Mouse (Mus musculus) left cerebral cortex, adult 9 months (tissue): ENCODE measurements around the gene Leng9.
A peak's percentile ranks its signal among the peaks of the same experiment; 100 is the strongest.

Source experiments
- DNase-seq, 2 experiments: peaks; one replicate each; pipeline ENCODE4 v3.0.0; 2022; ENCODE audit warnings: low spot score in 2 of 2

Leng9 gene

GRCm38 (mm10) chr7:4144766-4145551 is 5.2 kb downstream of the Leng9 start:
- DNase-seq = peak in 1 of 2 experiments; percentile 7

GRCm38 (mm10) chr7:4144046-4144445 is 6.1 kb downstream of the Leng9 start:
- peak in 1 of 2 experiments; percentile 1 for DNase-seq

DNA sequence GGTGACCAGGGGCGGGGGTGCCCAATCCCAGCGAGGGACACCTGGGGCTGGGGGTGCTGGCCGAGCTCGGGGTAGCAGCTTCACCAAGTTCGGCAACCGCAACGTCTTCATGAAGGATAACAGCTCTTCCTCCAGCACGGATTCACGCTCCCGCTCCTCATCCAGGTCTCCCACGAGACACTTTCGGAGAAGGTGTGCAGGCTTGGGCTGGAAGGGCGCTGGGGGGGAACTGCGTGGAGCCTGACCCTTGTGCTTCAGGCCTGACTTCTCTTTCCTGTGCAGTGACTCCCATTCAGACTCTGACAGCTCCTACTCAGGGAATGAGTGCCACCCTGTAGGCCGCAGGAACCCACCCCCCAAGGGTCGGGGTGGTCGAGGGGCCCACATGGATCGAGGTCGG is 6.7 kb downstream of the Leng9 start:
- peak in 1 of 2 experiments; percentile 2 for DNase-seq

DNA sequence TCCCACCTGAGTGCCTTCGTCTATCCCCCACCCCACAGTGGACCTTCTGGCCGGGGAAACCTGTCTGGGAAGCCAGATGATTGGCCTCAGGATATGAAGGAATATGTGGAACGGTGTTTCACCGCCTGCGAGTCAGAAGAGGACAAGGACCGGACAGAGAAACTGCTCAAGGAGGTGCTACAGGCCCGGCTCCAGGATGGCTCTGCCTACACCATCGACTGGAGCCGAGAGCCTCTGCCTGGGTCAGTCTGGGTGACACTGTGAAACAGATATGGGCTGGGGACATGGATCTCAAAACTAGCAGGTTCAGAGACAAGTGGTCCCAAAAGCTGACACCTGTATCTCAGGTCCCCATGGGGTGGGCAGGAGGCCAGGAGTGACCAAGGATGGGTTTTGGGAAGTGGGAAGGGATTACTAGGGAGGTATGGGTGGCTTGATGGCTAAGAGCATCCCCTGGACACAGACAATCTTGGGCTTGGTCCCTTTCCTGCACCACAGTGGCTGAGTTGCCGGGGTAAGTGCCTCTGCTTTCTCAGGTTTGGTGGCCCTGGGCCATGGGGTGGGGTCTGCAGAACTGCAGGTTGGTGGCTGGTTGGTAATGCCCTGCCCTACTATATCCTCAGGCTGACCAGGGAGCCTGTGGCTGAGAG is 7.3 kb downstream of the Leng9 start:
- DNase-seq = no peak

GRCm38 (mm10) chr7:4141648-4142325 is 8.4 kb downstream of the Leng9 start:
- peak in 1 of 2 experiments; percentile 1 for DNase-seq

- DNase-seq = peak in 1 of 2 experiments; percentile 1
Measured at GRCm38 (mm10) chr7:4139391-4139790, 10.8 kb downstream of the Leng9 start.

DNA sequence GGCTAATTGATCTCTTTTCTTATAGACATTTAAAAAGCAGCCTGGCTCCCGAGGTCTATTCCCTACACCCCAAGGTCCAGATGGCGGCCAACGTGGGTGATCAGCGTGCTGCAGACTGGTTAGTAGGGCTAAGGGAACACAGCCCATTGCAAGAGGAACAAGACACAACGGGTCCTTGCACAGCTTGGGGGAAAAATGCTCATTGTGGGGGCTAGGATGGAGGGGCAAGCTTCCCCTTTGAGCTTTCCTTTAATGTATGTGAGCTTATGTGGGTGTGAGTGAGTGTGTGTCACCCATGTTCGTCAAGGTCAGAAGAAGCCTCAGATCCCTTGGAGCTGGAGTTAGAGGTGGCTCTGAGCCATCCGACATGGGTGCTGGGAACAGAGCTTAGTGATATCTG is 11.5 kb downstream of the Leng9 start:
- DNase-seq = no peak

DNA sequence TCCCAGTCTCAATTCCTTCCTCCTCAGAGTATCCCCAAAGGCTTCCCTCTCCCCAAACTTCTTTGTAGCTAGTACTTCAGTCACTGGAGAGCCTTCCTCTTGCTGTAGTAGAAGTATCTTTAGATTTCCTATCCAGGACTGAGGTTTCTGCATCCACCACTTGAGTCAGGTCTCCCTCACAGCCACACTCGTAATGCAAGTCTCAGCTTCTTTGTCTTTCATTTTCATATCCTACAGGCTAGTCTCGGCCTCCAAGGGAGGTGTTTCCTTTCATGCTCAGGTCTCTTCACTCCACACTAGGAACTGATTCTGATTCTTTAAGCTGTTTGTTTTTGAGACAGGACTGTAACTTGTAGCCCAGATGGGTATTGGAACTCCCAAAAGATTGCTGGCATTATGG is 12.0 kb downstream of the Leng9 start:
- no peak for DNase-seq

DNA sequence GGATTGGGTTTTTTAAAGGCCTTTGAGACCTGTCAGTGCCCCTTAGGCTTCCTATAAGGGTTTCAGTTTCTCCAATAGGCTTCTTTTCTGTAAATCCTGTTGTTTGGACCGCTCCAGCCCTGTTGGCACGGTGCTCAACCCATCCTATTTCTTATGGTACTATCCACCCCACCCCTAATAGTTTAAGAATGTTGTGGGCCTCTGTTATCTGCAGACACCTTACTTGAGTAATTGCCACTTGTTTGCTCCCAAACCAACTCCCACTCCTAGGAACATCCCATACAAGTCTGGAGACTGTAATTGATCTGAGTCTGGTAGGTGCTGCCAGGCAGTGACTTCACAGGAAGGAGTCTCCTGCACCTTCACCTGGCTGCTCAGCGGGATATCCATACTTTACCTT is 12.4 kb downstream of the Leng9 start:
- DNase-seq = no peak

DNA sequence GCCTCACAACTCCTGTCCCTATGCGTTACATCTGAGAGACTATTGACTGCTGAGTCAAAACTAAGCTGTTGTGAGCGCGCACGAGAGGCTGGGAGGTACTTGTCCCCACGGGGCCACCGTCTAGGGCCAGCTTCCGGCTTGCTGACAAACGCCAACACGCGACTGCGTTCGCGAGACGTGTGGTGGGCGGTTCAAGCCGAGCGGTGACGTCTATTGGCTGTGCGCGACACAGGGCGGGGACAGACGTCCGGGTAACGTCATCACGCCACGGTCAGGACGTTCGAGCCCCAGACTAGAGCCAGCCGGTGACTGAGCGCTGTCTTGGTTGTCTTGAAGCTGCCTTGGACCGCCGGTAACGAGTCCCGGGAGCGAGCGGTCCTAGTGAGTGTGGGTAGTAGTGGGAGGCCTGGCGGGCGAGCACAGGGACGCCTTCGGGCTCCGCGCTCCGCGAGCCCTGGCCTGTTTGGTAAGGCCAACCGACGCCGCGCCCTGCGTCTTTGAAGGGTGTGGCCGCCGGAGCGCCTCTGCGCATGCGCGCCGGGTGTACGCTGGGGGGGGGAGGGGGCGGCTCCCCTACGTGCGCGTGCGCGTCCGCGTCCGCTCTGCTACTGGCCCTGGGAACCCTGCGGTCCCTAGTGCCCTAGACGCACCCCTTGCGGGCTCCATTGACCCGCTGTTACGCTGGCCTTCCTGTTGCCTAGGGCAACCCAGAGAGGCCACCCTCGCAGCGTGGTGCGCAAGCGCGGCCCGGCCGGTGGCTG is 13.2 kb downstream of the Leng9 start, which contains the start of gene Leng8:
TSS of gene Leng8 (plus strand) at position 269 of the 761 bp plus-strand sequence.
- peak; percentile 99 for DNase-seq

DNA sequence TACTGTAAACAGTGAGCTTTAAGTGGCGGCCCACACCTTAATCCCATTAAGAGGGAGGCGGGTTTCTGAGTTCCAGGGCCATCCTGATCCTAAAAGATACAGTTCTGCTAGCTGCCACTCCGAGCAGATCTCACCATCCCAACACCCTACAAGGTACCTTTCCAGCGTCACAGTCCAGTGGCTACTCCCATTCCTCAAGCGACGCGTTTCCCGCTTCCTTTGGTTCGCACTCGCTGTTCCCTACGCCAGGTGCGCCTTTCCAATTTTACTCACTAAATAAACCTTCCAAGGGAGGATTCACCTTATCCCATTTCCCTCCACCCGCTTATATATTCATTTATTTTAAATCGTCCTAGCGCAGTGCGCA is 13.8 kb downstream of the Leng9 start:
- no peak for DNase-seq

DNA sequence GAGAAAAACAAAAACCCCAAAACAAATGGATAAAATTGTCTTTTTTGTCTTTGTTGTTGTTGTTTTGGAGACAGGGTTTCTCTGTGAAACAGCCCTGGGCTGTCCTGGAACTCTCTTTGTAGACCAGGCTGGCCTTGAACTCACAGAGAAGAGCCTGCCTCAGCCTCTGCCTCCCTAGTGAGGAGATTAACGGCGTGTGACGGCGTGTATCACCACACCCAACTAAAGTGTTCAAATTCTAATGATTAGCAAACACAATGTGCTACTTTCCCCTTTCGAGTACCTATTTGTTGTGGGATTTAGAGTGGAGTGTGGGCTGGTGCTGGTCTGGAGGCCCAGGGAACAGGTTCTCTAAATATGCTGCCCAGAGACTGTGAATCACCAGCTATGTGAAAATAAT is 15.3 kb downstream of the Leng9 start:
- peak in 1 of 2 experiments; percentile 1 for DNase-seq

DNA sequence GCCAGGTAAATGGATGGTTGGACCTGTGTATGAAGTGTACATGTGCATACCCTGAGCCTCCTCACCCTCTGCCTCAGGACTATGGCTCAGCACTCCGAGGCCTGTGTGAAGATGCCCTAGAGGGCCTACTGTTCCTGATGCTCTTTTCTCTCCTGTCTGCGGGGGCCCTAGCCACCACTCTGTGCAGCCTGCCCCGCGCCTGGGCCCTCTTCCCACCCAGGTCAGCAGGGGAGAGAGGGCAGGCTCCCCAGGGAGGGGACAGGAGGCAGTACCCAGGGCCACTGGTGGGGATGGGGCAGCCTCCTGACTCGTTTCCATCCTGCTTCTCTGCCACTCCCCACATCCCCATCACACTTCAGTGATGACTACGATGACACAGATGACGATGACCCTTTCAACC is 17.2 kb downstream of the Leng9 start:
- no peak for DNase-seq

DNA sequence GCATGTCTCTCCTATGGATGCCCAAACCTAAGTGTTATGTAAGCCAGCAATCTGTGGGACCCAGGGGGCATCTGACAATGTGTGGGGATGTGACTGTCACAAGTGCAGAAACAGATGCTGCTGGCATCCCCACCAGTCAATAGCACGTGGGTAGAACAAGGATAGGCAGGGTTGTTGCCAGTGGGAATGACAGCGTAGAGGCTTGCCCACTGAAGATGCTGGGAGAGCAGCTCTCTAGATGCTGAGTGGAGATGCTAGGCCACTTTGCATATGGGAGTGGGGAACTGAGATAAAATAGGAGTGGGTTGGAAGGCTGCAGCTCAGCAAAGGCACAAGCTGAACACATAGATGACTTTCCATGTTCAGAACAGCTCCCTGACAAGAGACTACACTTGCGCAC is 17.6 kb downstream of the Leng9 start:
- DNase-seq = peak in 1 of 2 experiments; percentile 74

- DNase-seq = no peak
Measured at GRCm38 (mm10) chr7:4131964-4132363, 18.2 kb downstream of the Leng9 start.

DNA sequence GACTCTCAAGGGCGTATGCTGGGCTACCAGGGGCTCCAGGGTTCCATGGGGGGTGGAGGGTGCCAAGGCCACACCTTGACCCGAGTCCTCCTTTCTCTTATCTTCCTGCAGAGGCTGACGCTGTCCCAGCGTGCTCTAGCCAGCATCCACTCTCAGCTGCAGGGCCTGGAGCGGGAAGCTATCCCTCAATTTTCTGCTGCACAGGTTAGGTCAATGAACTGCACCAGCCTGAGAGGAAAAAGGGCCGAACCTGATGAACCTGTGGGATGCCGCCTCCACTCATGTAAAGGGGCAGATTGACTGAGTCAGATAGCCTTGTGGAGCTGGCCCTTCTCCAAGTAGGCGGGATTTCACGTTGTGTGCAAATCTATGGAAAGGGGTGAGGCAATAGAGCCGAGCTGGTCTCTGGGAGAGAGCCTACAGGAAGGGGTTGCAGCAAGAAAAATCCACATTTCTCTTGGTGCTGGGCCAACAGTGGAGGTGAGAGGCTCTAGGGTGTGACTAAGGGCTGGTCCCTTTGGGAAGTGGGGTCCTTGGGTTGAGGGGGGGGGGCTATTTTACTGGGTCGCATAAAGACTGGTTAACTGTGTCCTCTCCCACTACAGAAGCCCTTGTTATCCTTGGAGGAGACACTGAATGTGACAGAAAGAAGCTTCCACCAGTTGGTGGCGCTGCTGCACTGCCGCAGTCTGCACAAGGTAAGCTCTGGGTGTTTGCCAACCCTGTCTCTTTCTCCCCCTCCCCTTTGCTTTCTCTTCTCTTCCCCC is 19.3 kb downstream of the Leng9 start:
- DNase-seq = peak in 1 of 2 experiments; percentile 86

GRCm38 (mm10) chr7:4128860-4129259 is 21.3 kb downstream of the Leng9 start:
- no peak for DNase-seq

GRCm38 (mm10) chr7:4127894-4128293 is 22.3 kb downstream of the Leng9 start:
- no peak for DNase-seq

DNA sequence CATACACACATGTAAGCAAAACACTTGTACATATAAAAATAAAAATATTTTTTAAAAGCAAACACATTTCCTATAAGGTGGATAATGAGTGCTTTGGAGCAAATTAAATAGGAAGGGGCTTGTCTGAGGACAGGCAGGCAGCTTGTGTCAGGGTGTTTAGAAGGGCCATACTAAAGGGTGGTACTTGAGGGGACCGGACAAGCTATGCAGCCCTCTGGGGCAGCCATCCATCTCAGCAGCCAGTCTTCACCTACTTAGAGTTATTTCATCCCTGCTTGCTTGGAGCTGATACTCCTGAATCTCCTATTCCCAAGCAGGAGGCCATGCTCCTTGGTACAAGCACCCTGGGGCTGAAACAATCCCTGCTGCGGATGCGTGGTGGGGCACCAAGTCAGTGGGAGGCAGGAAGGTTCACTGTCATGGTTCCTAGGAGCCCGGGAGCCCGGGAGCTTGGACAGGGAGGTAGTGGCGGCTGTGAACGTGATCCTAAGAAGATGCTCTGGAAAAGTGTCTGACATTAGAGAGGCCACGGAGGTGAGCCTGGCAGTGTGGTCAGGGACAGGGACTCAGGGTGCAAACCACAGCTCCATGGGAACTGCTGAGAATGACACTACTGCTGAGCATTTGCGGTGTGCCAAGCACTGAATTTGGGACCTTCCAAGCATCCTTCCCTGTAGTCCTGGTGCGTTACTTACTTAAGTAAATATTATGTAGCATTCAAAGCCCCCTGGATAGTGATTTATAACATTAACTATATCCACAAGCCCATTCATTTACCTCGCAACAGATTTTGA is 23.0 kb downstream of the Leng9 start:
- DNase-seq = no peak

DNA sequence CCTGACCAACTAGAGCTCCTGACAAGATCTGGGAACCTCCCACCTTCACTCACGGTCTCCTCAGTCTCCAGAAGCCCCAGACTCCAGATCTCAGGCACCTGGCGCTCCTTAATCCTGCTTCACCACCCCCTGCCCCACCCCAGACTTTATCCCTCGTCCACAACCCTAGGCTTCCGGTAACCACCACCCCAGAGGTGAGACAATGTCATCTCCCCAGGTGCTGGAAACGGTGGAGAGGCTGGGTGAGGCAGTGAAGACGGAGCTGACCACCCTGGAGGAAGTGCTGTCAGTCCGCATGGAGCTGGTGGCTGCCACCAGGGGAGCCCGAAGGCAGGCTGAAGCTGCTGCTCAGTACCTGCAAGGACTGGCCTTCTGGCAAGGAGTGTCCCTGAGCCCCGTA is 24.9 kb downstream of the Leng9 start:
- no peak for DNase-seq
